Mouse (Mus musculus) lung, adult 18-20 months (tissue): ENCODE data around the gene Ppt2.
A peak's percentile ranks its signal among the peaks of the same experiment; 100 is the strongest.

Source experiments
- DNase-seq, 2 experiments: peaks; one replicate each; pipeline ENCODE4 v3.0.0; 2022; ENCODE audit warnings: mixed read lengths in 2 of 2

Ppt2 gene

DNA sequence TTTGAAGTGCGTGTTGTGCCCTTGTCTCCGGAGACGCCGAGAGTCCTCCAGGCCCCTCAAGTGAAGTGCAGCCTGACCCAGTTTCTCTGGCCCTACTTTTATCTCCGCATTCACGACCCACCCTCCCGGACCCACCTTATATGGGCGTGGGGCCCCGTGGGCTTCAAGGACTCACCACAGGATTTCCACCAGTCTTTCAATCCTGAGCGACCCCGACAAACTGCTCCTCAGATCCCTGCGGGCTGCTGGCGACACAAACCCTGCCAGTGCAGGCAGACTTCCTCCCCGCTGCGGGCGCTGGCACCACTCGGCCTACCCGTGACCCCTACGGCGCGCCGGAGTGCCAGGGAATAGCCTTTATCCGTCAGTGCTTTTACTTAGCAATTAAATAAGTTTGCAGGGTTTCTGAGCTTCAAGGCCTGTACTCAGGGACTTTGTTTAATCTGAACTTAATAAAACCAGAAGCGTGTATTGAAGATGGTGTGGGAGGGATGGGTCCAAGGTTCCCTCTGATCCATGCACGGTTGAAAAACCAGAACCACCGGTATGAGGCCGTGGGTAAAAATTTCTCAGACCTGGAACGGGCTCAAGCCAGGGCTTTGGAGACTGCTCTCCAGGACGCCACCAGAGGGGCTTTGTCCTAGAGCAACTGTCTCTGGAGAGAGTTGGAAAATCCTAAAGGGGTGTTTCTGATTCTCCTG is at the start of gene Ppt2:
Gene Ppt2 (minus strand): TSS at position 568 of the 701 bp plus-strand sequence.
- DNase-seq: peak in 1 of 2 experiments; percentile 60

DNA sequence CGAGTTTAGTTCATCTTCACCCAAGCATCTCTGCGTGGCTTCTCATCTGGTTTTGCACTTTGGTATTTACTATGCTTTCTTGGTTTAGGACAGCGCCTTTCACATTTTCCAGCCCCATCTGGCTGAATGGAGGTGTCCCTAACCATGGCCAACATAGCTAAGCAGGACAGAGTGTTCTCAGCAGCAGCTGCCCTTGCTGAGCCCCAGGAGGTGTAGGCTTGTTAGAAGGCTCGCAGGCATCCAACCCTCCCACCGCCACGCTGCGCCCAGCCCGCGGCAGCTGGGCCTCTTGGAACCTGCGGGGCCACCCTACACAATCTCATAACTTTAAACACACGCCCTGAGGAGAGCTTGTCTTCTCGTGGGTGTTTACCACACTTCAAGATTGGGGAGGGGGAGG is 48.4 kb upstream of the Ppt2 start:
- DNase-seq: no peak

DNA sequence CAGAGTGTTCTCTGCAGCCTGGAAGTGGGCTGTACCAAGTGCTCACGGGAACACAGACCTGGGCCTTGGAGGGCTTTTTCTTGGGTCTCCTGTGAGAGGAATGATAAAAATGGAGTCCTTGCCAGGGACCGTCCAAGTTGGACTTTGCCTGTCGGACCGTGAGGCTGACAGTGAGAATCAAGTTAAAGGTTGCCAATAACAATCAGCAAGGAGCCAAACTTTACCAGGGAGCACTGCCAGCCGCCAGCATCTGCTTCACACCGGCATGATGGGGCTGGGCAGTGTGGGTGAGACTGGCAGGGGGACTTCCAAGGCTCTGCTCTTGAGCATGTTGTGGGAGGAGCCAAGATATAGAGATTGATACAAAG is 47.8 kb upstream of the Ppt2 start:
- no peak for DNase-seq

DNA sequence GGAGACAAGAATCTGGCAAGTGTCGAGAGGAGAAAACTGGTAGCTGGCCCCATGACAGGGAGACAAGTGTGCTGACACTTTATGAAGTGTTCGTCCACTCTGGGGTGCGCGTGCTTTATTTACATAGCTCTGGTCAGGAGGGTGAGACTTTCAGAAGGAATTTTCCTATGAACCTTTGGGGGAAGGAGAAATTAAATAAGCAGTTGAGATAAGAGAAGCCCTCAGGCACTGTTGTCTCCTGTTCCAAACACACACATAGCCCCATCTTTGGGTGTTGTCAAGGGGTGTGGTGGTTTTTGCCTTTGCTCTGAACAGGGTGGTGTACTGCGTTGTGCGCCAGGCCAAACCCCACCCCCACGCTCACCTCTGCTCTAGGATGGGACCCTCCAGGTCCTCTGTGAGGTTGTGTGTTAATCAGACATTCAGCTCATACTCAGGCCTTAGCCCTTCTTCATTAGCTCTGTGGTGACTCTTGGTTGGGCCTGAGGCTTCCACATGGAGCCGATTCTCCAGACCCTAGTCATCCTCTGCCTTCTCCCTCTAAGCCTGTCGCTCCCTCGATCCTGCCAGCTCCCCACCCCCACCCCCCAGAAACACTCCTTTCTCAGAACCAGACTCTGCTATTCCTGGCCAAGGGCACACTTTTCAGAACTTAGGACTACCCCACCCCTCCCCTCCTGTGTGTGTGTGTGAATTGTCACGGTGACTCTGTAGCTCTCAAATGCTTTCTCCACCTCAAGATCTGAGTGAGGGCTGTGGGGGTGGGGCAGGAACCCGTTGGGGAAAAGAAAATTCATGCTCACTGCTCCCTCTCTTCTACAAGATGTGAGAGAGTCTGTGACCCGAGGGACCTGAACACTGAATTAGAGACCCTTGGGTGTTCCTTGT is 47.1 kb upstream of the Ppt2 start:
- peak; percentile 62 to 75 for DNase-seq

DNA sequence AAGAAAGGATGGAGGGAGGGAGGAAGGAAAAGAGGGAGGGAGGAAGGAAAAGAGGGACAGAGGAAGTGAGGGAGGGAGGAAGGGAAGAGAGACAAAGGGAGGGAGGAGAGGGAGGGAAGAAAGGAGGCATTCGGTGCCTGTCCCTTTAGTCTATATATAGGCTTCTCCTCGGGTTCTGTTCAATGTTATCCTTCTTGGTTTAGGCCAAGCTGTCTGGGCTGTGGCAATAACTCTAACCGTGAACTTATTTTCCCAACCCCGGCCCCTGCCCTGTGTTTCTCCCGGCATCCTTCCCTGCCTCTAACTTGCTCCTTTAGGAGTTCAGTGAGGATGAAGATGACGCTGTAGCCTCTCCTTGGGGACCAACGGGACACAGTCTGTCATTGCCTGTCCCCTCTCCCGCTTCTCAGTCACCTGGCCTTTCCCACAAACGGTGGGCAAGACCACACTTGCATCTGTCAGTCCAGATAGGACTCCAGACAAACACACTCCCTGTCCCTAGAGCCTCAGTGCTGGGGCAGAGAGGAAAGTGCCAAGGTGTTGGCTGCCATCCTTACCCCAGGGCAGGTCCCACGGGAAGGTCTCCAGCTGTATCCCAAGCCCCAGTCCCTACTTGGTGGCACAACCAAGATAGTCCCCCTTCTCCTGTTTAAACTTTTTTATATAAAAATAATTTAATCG is 46.4 kb upstream of the Ppt2 start:
- no peak for DNase-seq

DNA sequence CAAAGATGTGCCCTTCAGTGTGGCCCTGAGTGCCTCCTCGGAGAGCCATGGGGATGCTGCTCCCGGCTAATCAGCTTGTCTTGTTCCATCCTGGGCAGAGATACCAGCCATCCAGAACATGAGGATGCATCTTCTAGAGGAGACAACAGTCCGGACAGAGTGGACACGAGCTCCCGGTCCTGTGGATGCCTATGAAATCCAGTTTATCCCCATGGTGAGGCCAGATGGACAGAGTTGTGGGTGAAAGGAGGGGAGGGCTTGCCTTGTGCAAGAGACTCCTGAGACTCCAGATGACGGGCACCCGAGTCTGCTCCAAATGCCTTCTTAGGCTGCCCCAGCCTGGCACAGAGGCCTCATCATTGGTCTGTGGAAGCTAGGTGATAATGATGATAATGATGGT is 44.8 kb upstream of the Ppt2 start:
- DNase-seq: no peak

DNA sequence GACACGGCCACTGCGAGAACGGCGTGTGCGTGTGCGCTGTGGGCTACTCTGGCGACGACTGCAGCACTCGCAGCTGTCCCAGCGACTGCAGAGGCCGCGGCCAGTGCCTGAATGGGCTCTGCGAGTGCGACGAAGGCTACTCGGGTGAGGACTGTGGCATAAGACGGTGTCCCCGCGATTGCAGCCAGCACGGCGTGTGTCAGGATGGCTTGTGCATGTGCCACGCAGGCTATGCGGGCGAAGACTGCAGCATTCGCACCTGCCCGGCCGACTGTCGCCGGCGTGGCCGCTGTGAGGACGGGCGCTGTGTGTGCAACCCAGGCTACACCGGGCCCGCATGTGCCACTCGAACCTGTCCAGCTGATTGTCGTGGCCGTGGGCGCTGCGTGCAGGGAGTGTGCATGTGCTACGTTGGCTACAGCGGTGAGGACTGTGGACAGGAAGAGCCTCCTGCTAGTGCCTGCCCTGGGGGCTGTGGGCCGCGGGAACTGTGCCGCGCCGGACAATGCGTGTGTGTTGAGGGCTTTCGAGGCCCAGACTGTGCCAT is 44.0 kb upstream of the Ppt2 start:
- no peak for DNase-seq

DNA sequence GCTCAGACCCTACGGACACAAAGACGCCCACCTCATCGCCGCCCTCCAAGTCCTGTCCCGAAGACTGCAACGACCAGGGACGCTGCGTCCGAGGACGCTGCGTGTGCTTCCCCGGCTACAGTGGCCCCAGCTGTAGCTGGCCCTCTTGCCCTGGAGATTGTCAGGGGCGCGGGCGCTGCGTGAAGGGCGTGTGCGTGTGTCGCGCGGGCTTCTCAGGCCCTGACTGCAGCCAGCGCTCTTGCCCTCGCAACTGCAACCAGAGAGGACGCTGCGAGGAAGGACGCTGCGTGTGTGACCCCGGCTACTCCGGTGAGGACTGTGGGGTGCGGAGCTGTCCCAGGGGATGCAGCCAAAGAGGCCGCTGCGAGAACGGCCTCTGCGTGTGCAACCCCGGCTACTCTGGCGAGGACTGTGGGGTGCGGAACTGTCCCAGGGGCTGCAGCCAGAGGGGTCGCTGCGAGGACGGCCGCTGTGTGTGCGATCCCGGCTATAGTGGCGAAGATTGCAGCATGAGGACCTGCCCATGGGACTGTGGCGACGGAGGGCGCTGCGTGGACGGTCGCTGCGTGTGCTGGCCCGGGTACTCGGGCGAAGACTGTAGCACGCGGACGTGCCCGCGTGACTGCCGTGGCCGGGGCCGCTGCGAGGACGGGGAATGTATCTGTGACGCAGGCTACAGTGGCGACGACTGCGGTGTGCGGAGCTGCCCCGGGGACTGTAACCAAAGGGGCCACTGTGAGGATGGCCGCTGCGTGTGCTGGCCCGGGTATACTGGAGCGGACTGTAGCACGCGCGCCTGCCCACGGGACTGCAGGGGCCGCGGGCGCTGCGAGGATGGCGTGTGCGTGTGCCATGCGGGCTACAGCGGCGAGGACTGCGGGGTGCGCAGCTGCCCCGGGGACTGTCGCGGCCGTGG is 43.1 kb upstream of the Ppt2 start:
- DNase-seq: no peak

DNA sequence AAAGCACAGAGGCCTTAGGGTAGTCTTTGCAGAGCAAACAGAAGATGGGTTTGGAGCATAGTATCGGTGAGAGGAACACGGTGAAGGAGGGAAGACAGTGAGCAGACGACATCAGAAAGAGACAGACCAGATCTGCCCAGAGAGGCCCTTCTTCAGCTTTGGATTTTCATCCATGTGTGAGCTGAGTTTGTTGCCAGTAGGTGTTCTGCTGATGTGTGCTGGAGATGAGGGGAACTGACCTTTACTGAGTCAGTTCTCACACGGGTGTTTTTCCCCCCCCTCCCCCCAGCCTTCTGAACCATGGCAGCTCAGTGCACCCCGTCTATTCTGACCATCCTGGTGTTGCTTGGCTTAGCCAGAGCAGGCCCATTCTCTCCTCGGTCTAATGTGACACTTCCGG is 41.9 kb upstream of the Ppt2 start, which contains the start of gene Tnxb:
Gene Tnxb (plus strand): TSS at position 301 of the 400 bp plus-strand sequence.
- DNase-seq: no peak

DNA sequence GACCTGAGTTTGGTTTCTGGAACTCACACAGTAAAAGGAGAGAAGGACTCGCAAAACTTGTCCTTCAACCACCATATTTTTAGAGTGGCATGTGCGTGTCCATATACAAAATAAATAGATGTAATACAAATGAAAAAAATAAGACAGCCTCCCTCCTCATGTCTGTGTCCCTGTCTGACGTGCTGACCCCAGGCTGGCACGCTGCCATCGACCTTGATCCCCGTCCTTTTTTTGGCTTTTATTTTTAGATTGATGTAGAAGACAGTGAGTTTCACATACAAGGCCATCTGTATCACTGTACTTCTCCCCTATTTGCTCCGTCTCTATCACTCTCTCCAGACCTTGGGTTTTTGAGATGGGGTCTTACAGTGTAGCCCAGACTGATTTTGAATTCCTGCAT is 36.2 kb upstream of the Ppt2 start:
- DNase-seq: no peak

DNA sequence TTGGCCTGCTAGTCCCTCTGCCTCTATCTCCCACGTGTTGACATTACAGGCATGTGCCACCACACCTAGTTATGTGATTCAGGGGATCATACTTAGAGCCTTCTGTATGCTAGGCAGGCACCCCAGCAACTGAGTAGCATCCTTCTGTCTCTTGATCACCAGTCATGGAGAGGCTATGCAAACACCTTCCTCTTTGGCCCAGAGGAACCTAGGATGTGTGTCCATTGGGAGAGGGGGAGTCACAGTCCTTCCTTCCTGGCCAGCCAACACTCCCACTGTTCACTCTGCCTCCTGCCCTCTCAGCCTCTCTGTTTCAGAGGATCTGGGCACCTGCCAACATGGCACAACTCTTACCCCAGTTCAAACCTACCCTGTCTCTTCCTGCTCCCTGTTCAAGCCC is 35.2 kb upstream of the Ppt2 start:
- no peak for DNase-seq

DNA sequence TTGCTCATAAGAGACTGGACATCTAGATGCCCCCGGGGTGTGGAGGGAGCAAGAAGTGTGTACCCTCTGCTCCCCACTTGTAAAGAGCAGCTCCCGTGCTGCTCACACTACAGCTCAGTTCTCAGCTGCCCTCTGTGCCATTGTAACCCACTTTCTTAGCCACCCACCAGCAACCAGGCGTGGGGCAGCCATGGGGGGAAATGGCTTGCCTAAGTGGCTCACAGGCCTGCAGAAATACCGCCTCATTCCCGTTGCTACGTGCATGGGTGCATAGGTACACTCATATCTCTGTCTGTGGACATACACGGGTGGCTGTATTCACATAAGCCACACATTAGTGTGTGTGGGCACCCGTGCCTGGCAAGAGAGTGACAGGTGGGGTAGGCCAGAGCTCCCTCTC is 34.7 kb upstream of the Ppt2 start:
- no peak for DNase-seq

DNA sequence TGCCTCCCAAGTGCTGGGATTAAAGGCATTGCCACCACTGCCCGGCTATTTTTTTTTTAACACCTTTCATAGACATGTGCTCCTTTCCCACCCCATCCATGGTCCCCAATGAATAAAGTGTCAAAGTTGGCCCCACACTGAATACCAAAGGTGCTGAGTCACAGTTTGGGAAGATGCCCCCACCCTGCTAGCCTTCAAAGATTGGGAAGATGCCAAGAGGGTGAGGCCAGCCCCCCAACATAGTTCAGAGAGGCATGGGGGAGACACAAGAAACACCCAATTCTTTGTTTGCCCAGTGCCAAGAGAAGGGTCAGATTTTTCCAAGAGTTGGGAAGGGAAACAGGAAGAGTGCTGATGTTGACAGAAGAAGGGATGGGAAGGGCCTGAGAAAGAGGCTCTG is 34.2 kb upstream of the Ppt2 start:
- no peak for DNase-seq

DNA sequence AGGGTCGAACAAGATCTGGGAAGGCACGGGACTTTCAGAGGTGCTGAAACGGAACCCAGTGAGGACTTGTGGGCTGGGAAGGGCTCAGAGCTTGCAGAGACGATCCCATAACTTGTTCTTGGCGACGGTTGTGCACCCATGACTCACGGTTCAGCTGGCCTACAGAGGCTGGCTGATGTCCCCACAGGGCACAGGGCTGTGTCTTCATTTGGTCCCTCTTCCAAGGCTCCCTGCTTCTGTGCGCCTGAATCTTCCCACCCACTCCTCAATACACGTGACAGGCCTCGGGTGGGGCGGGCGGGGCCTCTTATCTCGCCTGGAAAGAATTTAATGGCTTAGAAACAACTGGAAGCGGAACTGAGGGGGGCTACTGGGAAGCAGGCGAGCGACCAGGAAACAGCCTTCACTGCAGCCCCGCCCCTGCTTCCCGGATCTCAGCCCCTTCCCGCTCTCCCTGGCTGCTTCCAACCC is 32.8 kb upstream of the Ppt2 start:
- peak; percentile 71 to 79 for DNase-seq

DNA sequence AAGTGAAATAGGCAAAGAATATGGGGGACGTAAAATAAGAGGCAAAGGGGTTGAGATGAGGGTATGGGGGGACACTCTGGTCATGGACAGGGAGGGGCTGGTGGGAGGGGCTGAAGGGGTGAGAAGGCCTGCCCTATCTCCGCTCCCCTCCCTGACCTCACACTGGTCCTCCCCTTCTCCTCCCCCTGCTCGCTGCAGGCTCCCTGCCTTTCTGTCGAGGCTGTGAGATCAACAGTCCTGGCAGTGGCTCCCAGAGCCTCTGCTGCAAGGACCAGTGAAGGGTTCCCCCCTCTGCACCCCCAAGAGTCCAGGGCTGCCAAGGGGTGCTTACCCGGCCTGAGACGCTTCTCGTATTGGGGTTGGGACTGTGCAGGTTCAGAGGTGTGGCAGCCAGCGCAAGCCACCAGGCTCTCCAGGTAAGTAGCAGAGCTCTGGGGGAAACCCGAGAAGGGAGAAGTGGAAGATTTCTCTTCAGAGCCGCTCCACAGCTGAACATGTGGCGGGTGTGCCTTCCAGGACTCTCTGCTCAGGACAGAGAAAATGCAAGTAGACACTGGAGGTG is 32.0 kb upstream of the Ppt2 start:
- DNase-seq: no peak

DNA sequence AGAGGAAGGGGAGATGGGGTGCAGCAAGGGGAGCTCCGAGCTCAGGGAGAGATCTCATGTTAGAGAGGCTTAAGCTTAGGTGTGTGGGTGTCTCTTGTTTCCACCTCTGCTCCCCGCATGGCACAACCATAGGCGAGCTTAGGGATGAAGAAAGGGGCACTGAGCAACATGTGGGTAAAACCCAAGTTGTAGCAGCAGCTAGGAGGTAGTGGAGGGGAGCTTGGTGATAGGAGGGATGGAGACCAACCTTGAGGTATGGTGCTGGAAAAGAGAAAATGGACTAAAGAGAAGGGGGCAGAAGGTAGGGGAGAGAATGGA is 31.5 kb upstream of the Ppt2 start:
- no peak for DNase-seq

DNA sequence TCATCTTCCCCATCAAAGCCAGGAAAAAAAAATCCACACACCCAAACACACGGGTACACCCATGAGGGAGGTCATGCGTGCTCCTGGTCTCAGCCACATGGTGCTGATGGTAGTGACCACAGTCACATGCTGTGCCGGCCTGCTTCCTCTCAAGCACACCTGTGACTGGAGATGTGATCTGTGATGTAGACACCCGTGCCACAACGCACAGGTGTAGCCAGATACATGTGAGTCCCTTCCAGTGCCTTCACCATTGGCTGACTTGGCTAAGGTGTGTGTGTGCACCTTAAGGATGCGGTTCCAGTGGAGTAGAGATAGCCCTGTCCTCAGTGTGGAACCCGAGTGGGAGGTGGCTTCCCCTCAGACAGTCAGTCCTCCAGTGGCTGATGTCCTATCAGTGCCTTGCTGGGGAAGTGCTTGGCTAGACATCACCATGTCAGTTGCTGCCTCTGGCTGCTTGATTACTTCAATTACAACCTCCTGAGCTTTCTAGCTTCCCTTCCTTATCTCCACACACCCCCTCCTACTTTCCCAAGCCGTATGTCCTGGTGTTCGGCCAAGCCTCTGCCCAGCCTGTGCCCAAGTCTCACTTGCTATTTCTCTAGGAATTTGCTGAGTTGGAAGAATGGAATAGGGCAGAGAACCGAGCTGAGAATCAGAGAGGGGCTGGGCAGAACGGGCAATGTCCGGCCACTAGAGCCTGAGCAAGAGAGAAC is 31.0 kb upstream of the Ppt2 start:
- DNase-seq: no peak

DNA sequence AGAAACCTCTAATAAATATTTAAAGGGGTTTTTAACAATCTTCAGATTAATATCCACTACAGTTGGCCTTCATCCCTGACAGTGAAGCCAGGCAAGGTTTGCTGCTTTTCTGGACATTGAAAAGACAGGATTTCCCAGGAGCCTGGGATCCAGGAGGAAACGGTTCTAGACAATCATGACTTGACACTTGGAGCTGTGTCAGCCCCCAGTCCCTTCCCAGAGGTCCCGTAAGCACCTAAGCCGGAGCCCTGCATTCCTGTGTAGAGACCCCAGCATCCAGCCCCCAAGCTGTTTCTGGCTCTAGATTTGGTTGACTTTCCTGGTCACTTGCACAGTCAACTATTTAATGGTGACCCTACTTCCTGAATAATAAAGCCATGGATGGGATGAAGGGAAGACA is 30.3 kb upstream of the Ppt2 start:
- no peak for DNase-seq

DNA sequence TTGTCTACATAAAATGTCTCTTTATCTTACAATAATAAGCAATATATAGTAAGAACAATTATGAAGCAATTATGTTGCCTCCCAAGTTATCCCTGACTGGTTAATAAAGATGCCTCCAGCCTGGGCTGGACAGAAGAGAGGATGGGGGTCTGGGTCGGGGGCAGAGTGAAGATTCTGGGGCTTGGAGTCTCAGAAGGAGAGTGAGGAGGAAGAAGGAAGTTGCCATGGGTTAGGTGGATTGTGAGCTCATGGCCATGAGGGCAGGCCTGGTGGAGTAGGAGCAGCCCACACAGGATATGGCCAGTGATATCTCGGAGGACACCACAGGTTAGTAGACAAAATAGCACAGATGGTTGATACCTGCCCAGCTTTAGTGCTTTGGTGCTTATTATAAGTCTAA is 29.8 kb upstream of the Ppt2 start:
- DNase-seq: no peak

DNA sequence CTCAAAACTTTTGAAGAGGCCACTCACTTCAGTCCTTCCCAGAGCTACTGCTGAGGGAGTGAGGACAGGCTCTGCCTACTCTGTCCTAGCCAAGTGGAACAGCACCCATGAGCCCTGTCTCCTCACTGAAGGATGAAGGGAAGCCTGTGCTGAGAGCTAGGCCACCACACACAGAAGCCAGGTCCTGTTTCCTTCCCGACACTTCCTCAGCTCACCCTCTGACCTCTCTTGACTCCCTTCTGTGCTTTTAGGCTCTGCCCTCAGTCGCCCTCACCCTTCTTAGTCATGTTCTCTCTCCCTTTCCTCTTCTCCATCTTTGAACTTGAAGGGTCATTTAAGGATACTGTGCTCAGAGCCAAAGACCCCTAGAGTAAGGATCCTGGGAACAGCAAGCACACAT is 29.0 kb upstream of the Ppt2 start:
- no peak for DNase-seq

DNA sequence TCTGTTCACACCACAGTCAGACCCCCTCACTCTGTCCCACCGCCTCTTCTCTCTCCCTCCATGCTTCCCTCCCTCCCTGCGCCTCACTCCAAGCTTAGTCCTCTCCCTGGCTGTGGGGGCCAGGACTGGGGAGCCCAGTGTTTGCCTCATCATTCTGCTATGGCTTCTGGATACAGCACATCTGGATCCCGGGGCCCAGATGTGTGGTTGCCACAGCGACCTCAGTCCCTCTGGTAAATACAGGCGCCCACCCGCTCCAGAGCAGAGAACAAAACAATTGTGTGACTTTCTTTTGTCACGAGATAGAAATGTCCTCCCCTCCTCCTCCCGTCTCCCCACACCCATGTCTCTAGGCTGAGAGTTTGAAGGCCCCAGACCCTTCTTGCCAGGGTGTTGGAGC is 28.4 kb upstream of the Ppt2 start:
- DNase-seq: peak in 1 of 2 experiments; percentile 35
